ENCODE assay signal across 8 mouse cellular contexts in the genomic region with DNA sequence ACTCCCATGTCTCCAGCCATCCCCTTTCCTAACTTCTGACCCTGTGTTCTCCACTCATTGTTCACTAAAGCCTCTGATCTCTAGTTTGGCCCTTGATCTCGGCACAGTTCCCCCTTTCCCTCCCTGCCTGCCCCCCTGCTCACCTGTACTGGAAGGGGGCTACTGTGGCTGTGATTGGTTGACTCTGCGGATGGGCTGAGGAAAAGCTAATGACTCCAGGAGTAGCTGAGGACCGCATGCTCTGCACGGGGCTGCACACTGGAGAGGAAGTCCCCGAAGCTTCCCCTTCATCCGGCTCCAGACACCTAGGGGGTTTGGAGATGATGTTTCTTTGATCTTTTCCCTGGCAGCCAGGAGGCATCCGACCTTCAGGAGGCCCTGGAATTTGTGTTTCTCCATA. TPM values are rescaled to one million over a fixed set of nuclear protein-coding genes. Genes with fewer than 3 reads are reported as not detected.
DNase-seq lines count a peak whose midpoint lies in the region; ATAC-seq and TF ChIP-seq lines count a peak whose summit lies in the region.

A gene (minus strand): TSS at position 277 of the 400 bp plus-strand sequence.

- H3K27ac ChIP-seq in heart, adult 2 months, result no peak within 1 kb of the TSS
- no peak within 1 kb of the TSS for H3K27ac ChIP-seq in heart, embryonic 13.5 days (replicated peaks)
- no peak within 1 kb of the TSS for H3K27ac ChIP-seq in limb, embryonic 10.5 days

- H3K9me3 ChIP-seq in heart, embryonic 13.5 days, result no peaks in the 10 kb centered on the region
- no peaks in the 10 kb centered on the region for H3K9me3 ChIP-seq in limb, embryonic 10.5 days (replicated peaks)

- TF ChIP-seq CTCF in heart, adult 2 months (IDR thresholded peaks at IDR 0.05), result no peak

- no peak for TF ChIP-seq EP300 in heart, adult 2 months (IDR thresholded peaks at IDR 0.05; ENCODE audit: insufficient read depth, low read depth, low read length)

- intact Hi-C loops in heart, adult 2 months (cut with DNase I), result no loop called here

- no peaks in the 10 kb centered on the region for H3K27me3 ChIP-seq in heart, adult 2 months (ENCODE audit: control insufficient read depth, insufficient read depth, low read length)
- H3K27me3 ChIP-seq in heart, embryonic 13.5 days (replicated peaks), result no peaks in the 10 kb centered on the region
- H3K27me3 ChIP-seq in limb, embryonic 10.5 days (ENCODE audit: low read depth, poor library complexity, severe bottlenecking), result no peaks in the 10 kb centered on the region

- H3K4me3 ChIP-seq in heart, adult 2 months, result no peak within 1 kb of the TSS
- no peak within 1 kb of the TSS for H3K4me3 ChIP-seq in heart, embryonic 13.5 days
- H3K4me3 ChIP-seq in limb, embryonic 10.5 days, result no peak within 1 kb of the TSS

- no peak for ATAC-seq in heart, embryonic 13.5 days (ENCODE audit: extremely low read depth, insufficient number of reproducible peaks, low FRiP score, low TSS enrichment)

- no peaks in the 10 kb centered on the region for H3K36me3 ChIP-seq in heart, adult 2 months (ENCODE audit: control insufficient read depth, insufficient read depth, low read length)
- H3K36me3 ChIP-seq in heart, embryonic 13.5 days, result peaks cover 12% of the 10 kb centered on the region
- H3K36me3 ChIP-seq in limb, embryonic 10.5 days, result no peaks in the 10 kb centered on the region; the same call in 1 of the 2 replicates

- H3K9ac ChIP-seq in heart, adult 2 months (ENCODE audit: low read depth, low read length), result no peak within 1 kb of the TSS
- no peak within 1 kb of the TSS for H3K9ac ChIP-seq in heart, embryonic 13.5 days

- no peak within 1 kb of the TSS for H3K4me2 ChIP-seq in heart, embryonic 13.5 days

- no peaks in the 10 kb centered on the region for H3K79me2 ChIP-seq in heart, adult 2 months (replicated peaks; ENCODE audit: control insufficient read depth, insufficient read depth, low read length)

- 49% methylated on average over 7 of the region's 7 CpGs for WGBS in heart, adult 2 months
- WGBS in heart, embryonic 13.5 days, result 41% methylated on average over 7 of the region's 7 CpGs
- WGBS in limb, embryonic 10.5 days, result 31% methylated on average over 7 of the region's 7 CpGs

- no peak for DNase-seq in heart, adult 2 months
- no peak for DNase-seq in heart, adult 11 months
- no peak for DNase-seq in adrenal gland, postnatal 14 days
- DNase-seq in limb, embryonic 10.5 days (ENCODE audit: low spot score), result no peak
- DNase-seq in urinary bladder, postnatal 14 days (ENCODE audit: low spot score), result no peak
- DNase-seq in frontal cortex, postnatal 36 days (ENCODE audit: low spot score in 2 of 2), result no peak
- DNase-seq in thymus, postnatal 25 days, result no peak

- no peaks in the 10 kb centered on the region for H3K4me1 ChIP-seq in heart, adult 2 months (ENCODE audit: control insufficient read depth, insufficient read depth, low read length)
- H3K4me1 ChIP-seq in heart, embryonic 13.5 days, result peaks cover 15% of the 10 kb centered on the region
- peaks cover 32% of the 10 kb centered on the region for H3K4me1 ChIP-seq in limb, embryonic 10.5 days

- TF ChIP-seq POLR2A in heart, adult 2 months (IDR thresholded peaks at IDR 0.05; ENCODE audit: insufficient read depth, low read depth, low read length), result no peak

RNA-seq across cellular contexts. Expression of the gene that starts here (rescaled TPM):
- 10 to 100 TPM; 19.1 to 20.7 TPM for total RNA-seq in heart, adult 2 months (2021)
- 15.2 and 16.8 TPM in 2 replicates for polyA plus RNA-seq in heart, adult 2 months (2012; rRNA removed)
- 20.6 and 24.8 TPM in 2 replicates for total RNA-seq in adrenal gland, postnatal 14 days (2021)
- 24.6 and 25.6 TPM in 2 replicates for polyA plus RNA-seq in heart, embryonic 13.5 days (2015; fragmentation: Nextera tagmentation; extraction: Ambion mirVana)
- 16.1 and 18.3 TPM in 2 replicates for polyA plus RNA-seq in limb, embryonic 10.5 days (2016; fragmentation: Nextera tagmentation; extraction: Ambion mirVana)
